9 mouse cellular contexts compared by ENCODE assay signal in genomic region chr11:93988328-93989062, GRCm38 (mm10). TPM values are rescaled to one million over a fixed set of nuclear protein-coding genes. Genes with fewer than 3 reads are reported as not detected.
A peak's percentile ranks its signal among the peaks of the same experiment; 100 is the strongest.
DNase-seq lines count a peak whose midpoint lies in the region; ATAC-seq and TF ChIP-seq lines count a peak whose summit lies in the region.
"Had no signal": no experiment of that assay in that cellular context is flagged by ENCODE, and none has a peak within 500 bp of the region (broad histone marks: within the 10 kb centered on the region; RNA-seq: fewer than 3 reads in every experiment).

No protein-coding gene starts in this region.

- H3K27me3 ChIP-seq in liver, embryonic 13.5 days: no peaks in the 10 kb centered on the region; the same call in 1 of the 2 replicates

- no peaks in the 10 kb centered on the region for H3K36me3 ChIP-seq in liver, embryonic 13.5 days

- DNase-seq in 3T3-L1 (ENCODE audit: low read depth, low spot score): peak; percentile 75
- DNase-seq in heart, postnatal 4 days: peak; percentile 50
- no peak for DNase-seq in liver, embryonic 13.5 days
- DNase-seq in cerebellum, postnatal 4 days (ENCODE audit: low spot score in 2 of 2): no peak
- DNase-seq in ovary, adult 18-20 months (ENCODE audit: low spot score): no peak
- DNase-seq in urinary bladder, adult 18-20 months (ENCODE audit: low spot score in 2 of 2): no peak
- DNase-seq: spleen, adult 18-20 months had no signal

- no peaks in the 10 kb centered on the region; the same call in 1 of the 2 replicates for H3K4me1 ChIP-seq in cortical plate, adult 2 months (ENCODE audit: control insufficient read depth, insufficient read depth, low read length)
- H3K4me1 ChIP-seq in liver, embryonic 13.5 days (replicated peaks): peaks cover 17% of the 10 kb centered on the region

- no peak overlapping the region for H3K4me2 ChIP-seq in liver, embryonic 13.5 days

- 0 out of 2 replicates have a peak overlapping the region, but pooled peaks have one; percentile 10 for H3K27ac ChIP-seq in cortical plate, adult 2 months (ENCODE audit: insufficient read depth, low read length)
- peak overlapping the region; percentile 64 for H3K27ac ChIP-seq in liver, embryonic 13.5 days

- TF ChIP-seq POLR2A in cortical plate, adult 2 months (IDR thresholded peaks at IDR 0.05; ENCODE audit: extremely low read depth, insufficient read depth, low read length): no peak

- no peak overlapping the region for H3K4me3 ChIP-seq in cortical plate, adult 2 months (ENCODE audit: insufficient read depth, low read length)
- H3K4me3 ChIP-seq in liver, embryonic 13.5 days (replicated peaks): no peak overlapping the region

- 54% methylated on average over 12 of the region's 12 CpGs for WGBS in liver, embryonic 13.5 days (ENCODE audit: insufficient replicate concordance)

- H3K9me3 ChIP-seq in liver, embryonic 13.5 days (replicated peaks): no peaks in the 10 kb centered on the region

- no peak for ATAC-seq in liver, embryonic 13.5 days (ENCODE audit: low read depth)
- ATAC-seq in frontal cortex, adult (ENCODE audit: low TSS enrichment): no peak

- TF ChIP-seq CTCF in cortical plate, adult 2 months (IDR thresholded peaks at IDR 0.05; ENCODE audit: extremely low read depth, insufficient read depth, low read length): no peak

- H3K9ac ChIP-seq in liver, embryonic 13.5 days: no peak overlapping the region

RNA-seq across cellular contexts. Expression of gene Spag9, which starts 7.4 kb away (rescaled TPM):
- polyA plus RNA-seq in cortical plate, adult 2 months (2012; rRNA removed): 126 and 130 TPM in 2 replicates
- total RNA-seq in heart, postnatal 4 days (2021): 100 to 1,000 TPM; 139 to 146 TPM
- 9.1 and 10.0 TPM in 2 replicates for polyA plus RNA-seq in liver, embryonic 13.5 days (2015; fragmentation: Nextera tagmentation; extraction: Ambion mirVana)

RNA-seq across cellular contexts. Expression of gene Nme1, which starts 20.2 kb away (rescaled TPM):
- polyA plus RNA-seq in cortical plate, adult 2 months (2012; rRNA removed): 220 and 244 TPM in 2 replicates
- 10 to 100 TPM; 32.7 to 37.8 TPM for total RNA-seq in heart, postnatal 4 days (2021)
- polyA plus RNA-seq in liver, embryonic 13.5 days (2015; fragmentation: Nextera tagmentation; extraction: Ambion mirVana): 177 and 207 TPM in 2 replicates

RNA-seq across cellular contexts. Expression of gene Gm20390, which starts 20.4 kb away (rescaled TPM):
- polyA plus RNA-seq in cortical plate, adult 2 months (2012; rRNA removed): 67.5 and 82.7 TPM in 2 replicates
- total RNA-seq in heart, postnatal 4 days (2021): 10 to 100 TPM; 45.3 to 56.6 TPM
- polyA plus RNA-seq in liver, embryonic 13.5 days (2015; fragmentation: Nextera tagmentation; extraction: Ambion mirVana): 247 and 263 TPM in 2 replicates

RNA-seq across cellular contexts. Expression of gene Nme2, which starts 32.4 kb away (rescaled TPM):
- polyA plus RNA-seq in cortical plate, adult 2 months (2012; rRNA removed): 108 and 129 TPM in 2 replicates
- 1,000 to 10,000 TPM in 1 of 2 experiments, 100 to 1,000 TPM in 1; 991 to 1,141 TPM for total RNA-seq in heart, postnatal 4 days (2021)
- 81.5 and 82.6 TPM in 2 replicates for polyA plus RNA-seq in liver, embryonic 13.5 days (2015; fragmentation: Nextera tagmentation; extraction: Ambion mirVana)

Comparison
In these comparisons a context has a peak if more than half of its experiments do, and no peak if none do; other contexts are left out.
1. DNase-seq: peak in 3T3-L1 (single experiment) and heart, postnatal 4 days (single experiment); none in liver, embryonic 13.5 days (single experiment), cerebellum, postnatal 4 days (0 of 2), ovary, adult 18-20 months (single experiment) and urinary bladder, adult 18-20 months (0 of 2).
2. RNA of gene Spag9, which starts 7.4 kb away (polyA plus RNA-seq): 126 to 130 TPM in cortical plate, adult 2 months; 9.1 to 10.0 TPM in liver, embryonic 13.5 days; every median in the first group is over 10 times any median in the second.